Mouse (Mus musculus): Measurements from ENCODE around the gene Fbxo39. TPM values are rescaled to one million over a fixed set of nuclear protein-coding genes. Genes with fewer than 3 reads are reported as not detected.

Fbxo39 gene
- polyA plus RNA-seq, 1 experiment from 2014 or later = not detected

- no peaks in the 10 kb centered on the region for H3K4me1 ChIP-seq (replicated peaks)
- H3K4me2 ChIP-seq (replicated peaks) = no peak overlapping the region
- no peaks in the 10 kb centered on the region for H3K27me3 ChIP-seq
- no peak for ATAC-seq
- no peak overlapping the region for H3K9ac ChIP-seq (replicated peaks)
- WGBS = 78% methylated on average over 6 of the region's 6 CpGs
- H3K27ac ChIP-seq = no peak overlapping the region
- no peak overlapping the region for H3K4me3 ChIP-seq (replicated peaks)
- H3K9me3 ChIP-seq = no peaks in the 10 kb centered on the region
- H3K36me3 ChIP-seq = no peaks in the 10 kb centered on the region
Observed at GRCm38 (mm10) chr11:72285971-72286480, 28.2 kb upstream of the Fbxo39 start.

DNA sequence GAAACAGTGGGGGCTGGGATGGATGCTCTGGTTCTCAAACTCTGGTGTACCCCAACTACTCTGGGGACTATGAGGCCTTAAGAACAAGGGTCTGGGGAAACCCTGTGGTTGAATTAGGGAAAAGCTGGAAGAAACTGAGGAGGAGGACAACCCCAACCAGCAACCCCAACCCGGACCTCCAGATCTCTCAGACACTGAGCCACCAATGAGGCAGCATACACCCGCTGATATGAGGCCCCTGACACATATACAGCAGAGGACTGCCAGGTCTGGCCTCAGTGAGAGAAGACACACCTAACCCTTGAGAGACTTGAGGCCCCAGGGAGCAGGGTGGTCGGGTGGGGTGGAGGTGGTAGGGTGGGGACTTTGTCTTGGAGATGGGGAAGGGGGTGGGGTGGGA, 27.6 kb upstream of the Fbxo39 start:
- Histone ChIP-seq H3K4me2 (replicated peaks) (no peak overlapping the region), H3K36me3 (no peaks in the 10 kb centered on the region), H3K27ac (no peak overlapping the region), H3K4me3 (replicated peaks) (no peak overlapping the region), H3K4me1 (replicated peaks) (no peaks in the 10 kb centered on the region), H3K9ac (replicated peaks) (no peak overlapping the region), H3K27me3 (no peaks in the 10 kb centered on the region), H3K9me3 (no peaks in the 10 kb centered on the region)
- WGBS = 89% methylated on average over 3 of the region's 3 CpGs
- ATAC-seq = no peak

- 87% methylated on average over 2 of the region's 2 CpGs for WGBS
- no peak for ATAC-seq
- H3K9me3 ChIP-seq = no peaks in the 10 kb centered on the region
- H3K4me3 ChIP-seq (replicated peaks) = no peak overlapping the region
- H3K27me3 ChIP-seq = no peaks in the 10 kb centered on the region
- H3K4me2 ChIP-seq (replicated peaks) = no peak overlapping the region
- no peaks in the 10 kb centered on the region for H3K36me3 ChIP-seq
- H3K9ac ChIP-seq (replicated peaks) = no peak overlapping the region
- no peak overlapping the region for H3K27ac ChIP-seq
- H3K4me1 ChIP-seq (replicated peaks) = no peaks in the 10 kb centered on the region
Observed at GRCm38 (mm10) chr11:72287126-72287525, 27.1 kb upstream of the Fbxo39 start.

DNA sequence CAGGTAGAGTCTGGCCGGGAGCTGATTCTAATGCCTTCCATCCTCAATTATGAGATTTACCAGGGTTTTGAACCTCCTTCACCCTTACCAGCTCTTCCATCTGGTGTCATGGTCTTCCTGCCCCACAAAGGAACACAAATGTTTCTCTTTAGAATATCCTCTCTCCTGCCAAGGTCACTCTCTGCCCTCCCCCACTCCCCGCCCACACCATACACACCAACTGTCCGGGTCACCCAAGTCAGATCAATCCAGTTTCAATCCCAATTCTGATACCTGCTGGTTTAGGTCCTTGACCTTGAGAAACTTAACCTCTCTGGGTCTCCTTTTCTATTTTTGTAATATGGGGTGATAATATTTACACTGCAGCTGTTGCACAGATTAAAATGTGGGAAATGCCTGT, 26.7 kb upstream of the Fbxo39 start:
- 89% methylated on average over 3 of the region's 3 CpGs for WGBS
- Histone ChIP-seq H3K4me3 (replicated peaks) (no peak overlapping the region), H3K9ac (replicated peaks) (no peak overlapping the region), H3K4me1 (replicated peaks) (no peaks in the 10 kb centered on the region), H3K9me3 (no peaks in the 10 kb centered on the region), H3K4me2 (replicated peaks) (no peak overlapping the region), H3K27me3 (no peaks in the 10 kb centered on the region), H3K27ac (no peak overlapping the region), H3K36me3 (no peaks in the 10 kb centered on the region)
- ATAC-seq = no peak

GRCm38 (mm10) chr11:72293116-72293515, 21.1 kb upstream of the Fbxo39 start:
- H3K9me3 ChIP-seq = no peaks in the 10 kb centered on the region
- no peaks in the 10 kb centered on the region for H3K4me1 ChIP-seq (replicated peaks)
- H3K27ac ChIP-seq = no peak overlapping the region
- H3K36me3 ChIP-seq = no peaks in the 10 kb centered on the region
- WGBS = 77% methylated on average over 2 of the region's 2 CpGs
- no peak for ATAC-seq
- H3K9ac ChIP-seq (replicated peaks) = no peak overlapping the region
- H3K27me3 ChIP-seq = no peaks in the 10 kb centered on the region
- H3K4me2 ChIP-seq (replicated peaks) = no peak overlapping the region
- no peak overlapping the region for H3K4me3 ChIP-seq (replicated peaks)

DNA sequence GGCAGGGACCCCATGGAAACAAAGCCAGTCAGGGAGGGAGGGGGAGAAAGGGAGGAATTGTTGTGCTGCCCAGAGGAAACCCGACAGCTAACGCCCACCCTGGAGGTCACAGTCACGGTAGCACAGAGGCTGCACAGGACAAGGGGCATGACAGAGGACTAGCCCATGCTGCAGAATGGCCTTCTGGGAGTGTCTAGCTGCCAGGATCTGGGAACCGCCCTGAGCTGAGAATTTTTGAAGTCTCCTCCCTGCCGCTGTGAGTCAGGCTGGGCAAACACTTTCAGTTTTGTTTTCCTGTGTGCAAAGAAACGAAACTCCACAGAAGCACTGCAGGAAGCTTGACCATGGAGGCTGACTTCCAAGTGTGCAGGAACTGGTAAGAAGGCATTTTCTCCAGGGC, 12.9 kb upstream of the Fbxo39 start, which contains the start of gene Xaf1:
Gene Xaf1 (plus strand): TSS at position 296 of the 400 bp plus-strand sequence.
- Histone ChIP-seq H3K9ac (replicated peaks) (no peak within 1 kb of the TSS), H3K27ac (no peak within 1 kb of the TSS), H3K4me2 (replicated peaks) (no peak within 1 kb of the TSS), H3K4me1 (replicated peaks) (no peaks in the 10 kb centered on the region), H3K27me3 (no peaks in the 10 kb centered on the region), H3K36me3 (no peaks in the 10 kb centered on the region), H3K4me3 (replicated peaks) (no peak within 1 kb of the TSS), H3K9me3 (no peaks in the 10 kb centered on the region)
- 25% methylated on average over 6 of the region's 6 CpGs for WGBS
- ATAC-seq = no peak

DNA sequence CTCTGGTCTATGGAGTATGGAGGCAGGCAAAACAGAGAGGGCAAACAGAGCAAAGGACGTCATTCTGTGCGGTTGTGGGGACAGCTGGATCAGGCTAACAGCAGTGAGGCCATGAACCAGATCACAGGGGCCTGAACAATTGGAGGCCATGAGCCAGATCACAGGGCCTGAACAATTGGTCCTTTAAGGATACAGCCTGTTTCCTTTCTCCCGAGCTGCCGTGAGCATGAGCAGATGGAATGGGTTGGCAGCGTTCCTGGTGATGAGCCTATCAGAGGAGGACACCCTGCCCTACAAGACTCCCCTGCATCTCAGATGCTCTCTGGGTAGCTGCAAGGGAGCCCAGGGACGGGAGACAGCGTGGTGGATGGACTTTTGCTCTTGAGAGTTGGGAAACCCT, 12.0 kb upstream of the Fbxo39 start:
- H3K9ac ChIP-seq (replicated peaks) = no peak overlapping the region
- no peak for ATAC-seq
- H3K4me3 ChIP-seq (replicated peaks) = no peak overlapping the region
- no peaks in the 10 kb centered on the region for H3K4me1 ChIP-seq (replicated peaks)
- H3K36me3 ChIP-seq = no peaks in the 10 kb centered on the region
- H3K4me2 ChIP-seq (replicated peaks) = no peak overlapping the region
- no peak overlapping the region for H3K27ac ChIP-seq
- 80% methylated on average over 7 of the region's 7 CpGs for WGBS
- no peaks in the 10 kb centered on the region for H3K27me3 ChIP-seq
- H3K9me3 ChIP-seq = no peaks in the 10 kb centered on the region

DNA sequence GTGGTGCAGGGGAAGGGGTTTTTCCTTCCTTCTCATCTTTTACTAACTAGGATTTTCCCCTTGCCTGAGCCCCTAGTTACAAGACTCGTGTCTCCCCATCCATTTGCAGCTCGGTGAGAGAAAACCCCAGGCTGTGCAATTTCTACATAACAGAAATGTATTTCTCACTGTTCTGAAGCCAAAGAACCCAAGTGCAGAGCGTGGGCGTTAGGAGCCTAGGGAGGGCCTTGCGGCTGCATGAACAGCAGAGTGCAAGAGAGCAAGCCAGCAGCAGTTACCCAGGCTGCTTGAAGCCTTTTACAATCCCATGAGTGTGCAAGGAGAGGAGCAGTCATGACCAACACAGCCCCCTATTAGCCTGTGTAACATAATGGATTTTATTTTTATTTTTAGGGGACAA, 6.8 kb upstream of the Fbxo39 start:
- 0 out of 2 replicates have a peak, but pooled peaks cover under 1% of the 10 kb centered on the region for H3K27me3 ChIP-seq
- no peaks in the 10 kb centered on the region for H3K4me1 ChIP-seq (replicated peaks)
- no peaks in the 10 kb centered on the region for H3K36me3 ChIP-seq
- H3K9me3 ChIP-seq = no peaks in the 10 kb centered on the region
- no peak overlapping the region for H3K27ac ChIP-seq
- 87% methylated on average over 5 of the region's 5 CpGs for WGBS
- no peak for ATAC-seq
- H3K4me2 ChIP-seq (replicated peaks) = no peak overlapping the region
- no peak overlapping the region for H3K4me3 ChIP-seq (replicated peaks)
- H3K9ac ChIP-seq (replicated peaks) = no peak overlapping the region

DNA sequence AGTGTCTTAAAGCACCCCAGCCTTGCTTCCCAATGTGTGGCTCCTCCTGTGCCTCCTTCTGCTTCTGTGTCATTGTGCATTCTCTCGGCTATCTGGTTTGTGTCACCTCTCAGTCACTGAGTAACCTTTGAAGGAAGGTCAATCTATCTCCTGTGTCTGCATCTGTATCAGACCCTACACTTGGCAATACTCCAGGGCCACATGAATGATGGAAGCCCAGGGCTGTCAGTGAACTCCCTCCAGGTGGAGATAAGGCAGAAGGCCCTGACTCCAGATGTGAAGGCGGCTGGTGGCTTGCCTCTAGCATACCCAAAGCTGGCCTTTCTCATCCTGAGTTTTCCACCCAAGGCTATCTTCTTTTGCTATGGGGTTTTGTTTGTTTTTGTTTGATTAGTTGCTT, 5.3 kb upstream of the Fbxo39 start:
- ATAC-seq = no peak
- Histone ChIP-seq H3K9me3 (no peaks in the 10 kb centered on the region), H3K27me3 (peaks cover 11% of the 10 kb centered on the region), H3K4me2 (replicated peaks) (no peak overlapping the region), H3K4me3 (replicated peaks) (no peak overlapping the region), H3K27ac (no peak overlapping the region), H3K36me3 (no peaks in the 10 kb centered on the region), H3K4me1 (replicated peaks) (no peaks in the 10 kb centered on the region), H3K9ac (replicated peaks) (no peak overlapping the region)
- 70% methylated on average over 2 of the region's 2 CpGs for WGBS

- Histone ChIP-seq H3K4me3 (replicated peaks) (no peak overlapping the region), H3K27me3 (peaks cover 26% of the 10 kb centered on the region), H3K36me3 (no peaks in the 10 kb centered on the region), H3K4me2 (replicated peaks) (no peak overlapping the region), H3K27ac (no peak overlapping the region), H3K9ac (replicated peaks) (no peak overlapping the region), H3K9me3 (no peaks in the 10 kb centered on the region), H3K4me1 (replicated peaks) (peaks cover 3% of the 10 kb centered on the region; the same call in 1 of the 2 replicates)
- ATAC-seq = no peak
- WGBS = 80% methylated on average over 4 of the region's 4 CpGs
Observed at GRCm38 (mm10) chr11:72310491-72310890, 3.8 kb upstream of the Fbxo39 start.

- Histone ChIP-seq H3K4me1 (replicated peaks) (peaks cover 3% of the 10 kb centered on the region; the same call in 1 of the 2 replicates), H3K36me3 (no peaks in the 10 kb centered on the region), H3K9ac (replicated peaks) (no peak overlapping the region), H3K4me2 (replicated peaks) (no peak overlapping the region), H3K27me3 (peaks cover 28% of the 10 kb centered on the region), H3K4me3 (replicated peaks) (no peak overlapping the region), H3K9me3 (no peaks in the 10 kb centered on the region), H3K27ac (no peak overlapping the region)
- WGBS = 87% methylated on average over 10 of the region's 10 CpGs
- ATAC-seq = no peak
Observed at GRCm38 (mm10) chr11:72311355-72312001, 2.8 kb upstream of the Fbxo39 start.

DNA sequence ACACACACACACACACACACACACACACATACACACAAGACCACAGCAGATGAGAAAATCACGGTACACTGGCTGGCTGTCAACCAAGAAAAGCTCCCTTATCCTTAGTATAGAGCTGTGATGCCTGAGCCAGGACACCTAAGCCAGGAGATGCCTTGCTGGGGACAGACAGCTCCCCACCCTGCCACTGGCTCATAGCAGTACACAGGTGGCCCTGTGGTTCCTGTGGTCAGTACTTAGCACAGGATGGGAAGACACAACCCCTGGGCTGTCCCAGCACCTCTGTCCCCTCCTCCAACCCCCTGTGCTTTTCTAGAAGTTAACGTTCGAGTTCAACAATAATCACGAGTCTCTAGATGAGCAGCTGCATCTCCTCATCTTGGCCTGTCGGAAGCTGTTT, 3.8 kb downstream of the Fbxo39 start:
- no peak overlapping the region for H3K4me2 ChIP-seq (replicated peaks)
- H3K4me1 ChIP-seq (replicated peaks) = peaks cover 3% of the 10 kb centered on the region; the same call in 1 of the 2 replicates
- H3K9me3 ChIP-seq = no peaks in the 10 kb centered on the region
- H3K9ac ChIP-seq (replicated peaks) = no peak overlapping the region
- H3K36me3 ChIP-seq = no peaks in the 10 kb centered on the region
- 89% methylated on average over 5 of the region's 5 CpGs for WGBS
- no peak for ATAC-seq
- H3K27me3 ChIP-seq = peaks cover 26% of the 10 kb centered on the region
- H3K27ac ChIP-seq = no peak overlapping the region
- no peak overlapping the region for H3K4me3 ChIP-seq (replicated peaks)

- Histone ChIP-seq H3K27me3 (no peaks in the 10 kb centered on the region), H3K4me3 (replicated peaks) (no peak overlapping the region), H3K9ac (replicated peaks) (no peak overlapping the region), H3K4me2 (replicated peaks) (no peak overlapping the region), H3K36me3 (no peaks in the 10 kb centered on the region), H3K4me1 (replicated peaks) (no peaks in the 10 kb centered on the region), H3K9me3 (no peaks in the 10 kb centered on the region), H3K27ac (no peak overlapping the region)
- no peak for ATAC-seq
- 71% methylated on average over 3 of the region's 3 CpGs for WGBS
Observed at GRCm38 (mm10) chr11:72324431-72324830, 10.2 kb downstream of the Fbxo39 start.
